Mouse (Mus musculus): ENCODE measurements around the gene Alg9. TPM values are rescaled to one million over a fixed set of nuclear protein-coding genes. Genes with fewer than 3 reads are reported as not detected.
A peak's percentile ranks its signal among the peaks of the same experiment; 100 is the strongest.

The Alg9 gene
- total RNA-seq, 2 experiments from 2014 or later = 29.0 to 31.1 TPM

DNA sequence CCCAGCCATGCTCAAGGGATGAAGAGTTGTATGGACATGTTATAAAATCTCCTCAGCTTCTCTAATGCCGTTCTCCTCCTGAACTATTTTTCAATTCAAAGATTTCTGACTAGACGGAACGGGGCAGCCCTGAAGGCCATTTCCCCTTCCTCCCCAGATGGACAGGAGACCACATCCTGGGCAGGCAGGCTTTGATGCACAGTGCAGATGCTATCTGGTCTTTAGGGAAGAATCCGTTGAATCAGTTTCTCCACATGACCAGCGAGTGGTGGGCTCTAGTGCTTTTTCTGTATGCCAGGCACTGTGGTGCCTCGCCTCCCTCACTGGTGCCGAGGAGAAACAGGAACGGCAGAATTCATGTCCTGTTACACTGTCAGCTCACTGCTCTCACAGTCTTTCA, 59.0 kb downstream of the Alg9 start:
- Histone ChIP-seq H3K27ac (peak overlapping the region; percentile 15; the same call in 1 of the 2 replicates), H3K4me3 (no peak overlapping the region)
- no peak for TF ChIP-seq CTCF (conservative IDR thresholded peaks at IDR 0.05)
- no peak for DNase-seq (ENCODE audit: low spot score in 2 of 2)

DNA sequence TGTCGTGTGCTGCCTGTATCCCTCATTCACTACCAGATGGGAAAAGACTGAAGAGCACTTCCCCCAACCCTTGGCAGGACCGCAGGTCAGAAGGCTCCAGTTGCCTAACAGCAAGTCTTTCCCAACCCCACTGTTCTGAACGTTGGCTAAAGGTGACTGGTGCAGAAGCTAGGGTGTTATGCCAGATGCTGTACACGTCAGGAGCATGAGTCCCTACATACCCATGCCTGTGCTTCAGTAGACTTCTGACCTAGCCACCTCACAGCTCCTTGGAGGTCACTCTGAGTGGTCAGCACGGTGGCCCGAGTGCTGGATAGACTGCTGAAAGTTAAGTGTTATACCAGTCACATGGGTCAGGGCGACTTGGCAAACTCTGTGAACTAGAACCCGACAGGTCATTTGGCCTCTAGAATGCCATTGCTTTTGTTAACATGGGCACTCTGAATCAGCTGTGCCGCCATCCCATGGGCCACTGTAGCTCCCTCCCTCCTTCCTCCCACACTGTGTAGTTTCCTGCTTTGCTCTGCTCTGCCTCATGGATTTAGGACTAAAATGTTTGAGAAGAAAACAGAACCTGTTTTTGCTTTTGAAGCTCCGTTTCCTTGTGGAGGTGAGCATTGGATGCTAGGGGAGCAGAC, 60.4 kb downstream of the Alg9 start:
- DNase-seq (ENCODE audit: low spot score in 2 of 2) = no peak
- no peak for TF ChIP-seq CTCF (conservative IDR thresholded peaks at IDR 0.05)
- no peak overlapping the region for H3K4me3 ChIP-seq

DNA sequence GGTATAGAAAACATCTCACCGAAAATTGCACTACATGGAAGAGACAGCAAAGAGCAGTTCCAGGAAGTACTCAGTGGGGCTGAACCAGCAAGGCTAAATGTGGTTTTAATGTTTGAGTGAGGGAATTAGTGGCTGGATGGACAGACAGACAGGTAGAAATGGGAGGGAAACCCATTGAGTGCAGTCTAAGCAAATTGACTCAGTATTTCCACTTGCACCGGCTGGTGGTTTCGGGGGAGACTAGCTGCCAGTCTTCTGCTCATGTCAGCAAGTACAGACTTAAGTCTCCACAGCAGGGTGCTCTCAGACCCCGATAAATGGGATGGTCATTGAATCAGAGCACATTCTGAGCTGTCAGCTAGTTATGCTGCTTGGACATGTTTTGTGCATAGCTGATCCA, 61.3 kb downstream of the Alg9 start:
- H3K4me3 ChIP-seq = no peak overlapping the region
- TF ChIP-seq CTCF (conservative IDR thresholded peaks at IDR 0.05) = no peak
- no peak overlapping the region for H3K27ac ChIP-seq
- no peak for DNase-seq (ENCODE audit: low spot score in 2 of 2)

More for the DNA sequence above, 60.4 kb downstream of the Alg9 start:
- H3K27ac ChIP-seq = no peak overlapping the region

DNA sequence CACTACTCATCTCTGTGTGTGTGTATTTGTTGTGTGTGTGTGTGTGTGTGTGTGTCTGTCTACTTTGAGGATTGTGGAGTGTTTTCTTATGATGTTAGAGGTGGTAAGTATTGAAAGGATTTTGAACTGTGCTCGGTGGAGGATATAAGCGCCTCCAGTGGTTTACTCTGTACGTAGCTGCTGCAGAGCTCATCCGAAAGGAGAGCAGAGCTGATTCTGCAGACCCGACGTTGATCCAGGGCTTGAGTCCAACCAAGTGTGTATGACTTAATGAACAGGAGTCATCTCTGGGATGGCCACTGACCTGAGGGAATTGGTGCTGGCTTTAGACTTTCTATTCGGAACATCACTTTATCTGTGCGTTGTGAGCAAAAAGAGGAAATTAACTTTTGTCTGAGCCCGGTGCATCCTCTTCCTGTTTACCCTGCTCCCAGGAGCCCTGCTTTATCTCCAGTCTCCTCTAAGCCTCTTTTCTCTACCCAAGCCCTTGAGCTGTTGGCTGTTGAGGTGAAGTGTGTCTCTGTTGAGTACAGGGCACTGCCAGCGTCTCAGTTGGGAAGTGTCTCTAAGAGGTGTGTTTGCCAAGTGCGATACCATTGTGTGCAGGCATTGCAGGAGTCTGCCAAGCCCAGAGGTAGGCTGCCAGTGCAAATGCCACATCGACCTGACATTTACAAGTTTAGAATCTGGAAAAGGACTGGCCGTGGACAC, 66.4 kb downstream of the Alg9 start:
- Histone ChIP-seq H3K27ac (peak overlapping the region; percentile 23; the same call in 1 of the 2 replicates), H3K4me3 (no peak overlapping the region)
- no peak for DNase-seq (ENCODE audit: low spot score in 2 of 2)
- TF ChIP-seq CTCF (conservative IDR thresholded peaks at IDR 0.05) = no peak

DNA sequence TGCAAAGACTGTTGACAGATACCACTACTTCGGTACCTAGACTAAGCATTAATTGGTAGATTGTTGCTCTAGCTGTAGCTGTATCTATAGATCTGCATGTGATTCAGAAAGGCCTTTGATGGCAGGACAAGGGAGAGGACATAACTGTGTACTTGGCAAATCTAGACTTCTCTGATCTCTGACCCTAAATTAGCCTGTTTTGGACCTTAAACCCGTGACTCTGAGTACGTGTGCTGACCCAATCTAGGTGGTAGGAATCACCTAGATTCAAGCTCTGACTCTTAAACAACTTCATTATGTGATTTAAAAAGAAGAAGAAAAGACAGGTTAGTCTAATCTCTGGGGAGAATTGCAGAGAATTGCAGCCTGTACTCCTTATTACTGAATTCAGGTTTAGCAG, 70.3 kb downstream of the Alg9 start, which contains the start of gene Ppp2r1b:
TSS of gene Ppp2r1b (plus strand) at position 221 of the 400 bp plus-strand sequence.
- H3K4me3 ChIP-seq = no peak within 1 kb of the TSS

DNA sequence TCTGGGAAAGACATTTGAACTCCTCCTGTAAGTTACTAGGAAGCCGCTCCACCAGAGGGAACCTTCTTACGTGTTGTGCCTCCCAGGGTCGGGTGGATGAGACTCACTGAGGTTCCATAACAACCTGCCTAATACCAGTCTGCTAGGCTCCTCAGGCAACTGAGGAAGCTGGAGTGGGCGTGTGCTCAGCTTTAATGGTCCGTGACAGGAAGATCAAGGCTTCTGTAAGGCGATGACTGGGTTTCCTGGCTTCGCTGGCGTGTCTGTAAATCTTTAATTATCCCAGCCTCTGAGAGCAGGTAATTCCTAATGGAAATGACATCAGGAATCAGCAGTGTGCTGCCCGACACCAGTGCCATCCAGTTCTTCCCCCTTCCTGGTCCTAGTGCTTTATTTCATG, 70.7 kb downstream of the Alg9 start:
- TF ChIP-seq CTCF (conservative IDR thresholded peaks at IDR 0.05) = no peak
- DNase-seq (ENCODE audit: low spot score in 2 of 2) = no peak
- Histone ChIP-seq H3K27ac (no peak overlapping the region), H3K4me3 (no peak overlapping the region)

More for the DNA sequence above, 70.3 kb downstream of the Alg9 start, which contains the start of gene Ppp2r1b:
- no peak within 1 kb of the TSS for H3K27ac ChIP-seq
- TF ChIP-seq CTCF (conservative IDR thresholded peaks at IDR 0.05) = no peak
- DNase-seq (ENCODE audit: low spot score in 2 of 2) = no peak

DNA sequence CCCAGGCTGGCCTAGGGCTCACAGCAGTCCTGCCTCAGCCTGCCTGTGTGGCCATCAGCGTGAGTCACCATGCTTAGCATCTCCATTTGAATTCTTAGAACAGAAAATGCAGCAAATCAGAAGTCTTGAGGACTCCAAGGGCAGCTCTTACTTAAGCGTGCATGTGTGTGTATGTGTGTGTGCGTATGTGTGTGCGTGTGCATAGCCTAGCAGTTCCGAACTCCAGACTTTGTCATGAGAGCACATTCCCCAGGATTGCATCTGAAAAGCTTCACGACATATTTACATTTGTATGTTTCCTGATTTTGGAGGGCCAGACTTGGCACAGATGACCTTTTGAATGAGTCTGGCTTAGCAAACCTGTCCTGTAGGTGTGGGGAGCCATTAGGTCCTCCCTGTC, 72.3 kb downstream of the Alg9 start:
- H3K4me3 ChIP-seq = no peak overlapping the region
- no peak overlapping the region for H3K27ac ChIP-seq
- no peak for TF ChIP-seq CTCF (conservative IDR thresholded peaks at IDR 0.05)
- no peak for DNase-seq (ENCODE audit: low spot score in 2 of 2)

DNA sequence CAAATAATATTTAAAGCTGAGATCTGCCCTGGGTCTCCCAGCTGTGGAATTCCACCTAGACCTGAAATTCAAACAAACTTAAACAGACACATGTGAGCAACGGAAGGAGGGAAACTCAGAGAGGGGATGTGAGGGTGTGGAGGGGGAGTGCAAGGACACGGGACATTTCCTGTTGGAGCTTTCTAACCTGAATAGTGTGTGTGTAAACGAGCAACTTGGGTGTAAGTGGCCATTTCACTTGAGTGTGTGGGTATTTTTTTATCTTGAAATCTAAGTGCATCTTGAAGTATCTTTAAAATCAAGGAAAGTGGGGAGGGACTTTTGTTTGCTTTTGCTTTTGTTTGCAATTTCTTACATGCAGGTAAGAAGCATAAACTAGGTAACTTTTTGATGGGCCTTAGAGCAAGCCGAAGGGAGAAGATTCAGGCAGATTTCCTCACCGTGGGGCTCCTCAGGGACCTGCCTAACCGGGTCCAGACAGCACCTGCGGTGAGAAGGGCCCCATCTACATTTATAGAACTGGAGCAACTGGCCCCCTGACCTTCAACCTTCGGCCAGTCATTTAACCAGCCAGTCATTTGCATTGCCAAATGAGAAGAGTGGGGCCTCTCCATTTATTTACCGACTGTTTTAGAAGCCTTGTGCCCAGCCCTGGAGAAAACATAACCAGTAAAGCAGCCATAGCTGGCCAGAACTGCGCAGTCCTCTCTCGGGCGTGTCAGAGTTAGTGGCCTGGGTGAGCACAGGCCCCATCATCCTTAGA, 73.0 kb downstream of the Alg9 start:
- DNase-seq (ENCODE audit: low spot score in 2 of 2) = no peak
- Histone ChIP-seq H3K4me3 (no peak overlapping the region), H3K27ac (no peak overlapping the region)
- TF ChIP-seq CTCF (conservative IDR thresholded peaks at IDR 0.05) = no peak

DNA sequence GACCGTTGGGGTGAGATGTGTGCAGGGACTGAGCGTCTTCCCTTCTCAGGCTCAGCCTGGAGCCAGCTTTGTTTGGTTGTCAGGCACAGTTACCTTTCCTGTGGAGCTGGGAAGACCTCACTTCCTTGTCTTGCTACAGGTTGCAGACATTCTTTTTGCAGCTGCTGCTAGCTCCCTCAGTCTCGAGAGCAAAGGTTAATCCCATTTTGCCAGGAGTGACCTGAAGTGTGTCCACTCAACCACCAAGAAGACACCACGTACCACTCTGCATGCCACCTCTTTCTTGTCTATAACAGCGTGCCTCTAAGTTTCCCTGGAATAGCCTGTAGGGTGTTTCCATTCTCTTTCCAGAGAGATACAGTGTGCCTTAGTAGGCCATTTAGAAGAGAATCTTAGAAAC, 74.0 kb downstream of the Alg9 start:
- TF ChIP-seq CTCF (conservative IDR thresholded peaks at IDR 0.05) = no peak
- Histone ChIP-seq H3K27ac (no peak overlapping the region), H3K4me3 (no peak overlapping the region)
- no peak for DNase-seq (ENCODE audit: low spot score in 2 of 2)

DNA sequence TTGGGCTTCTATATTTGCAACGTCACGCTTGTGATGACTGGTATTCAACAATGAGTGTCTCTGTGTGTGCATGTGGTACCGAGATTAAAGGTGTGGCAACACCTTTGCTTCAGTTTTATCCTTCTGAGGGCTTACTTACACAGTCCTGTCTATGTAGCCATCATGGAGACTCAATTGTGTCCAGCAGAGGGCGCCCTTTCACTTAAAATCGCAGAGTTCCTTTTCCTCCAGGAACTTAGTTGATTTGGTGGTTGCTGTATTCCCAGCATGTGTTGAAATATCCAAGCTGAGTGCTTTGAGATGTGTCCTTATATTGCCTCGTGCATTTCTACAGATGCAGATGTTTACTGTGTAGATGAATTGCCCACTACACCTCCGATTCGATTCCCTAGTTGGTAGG, 74.4 kb downstream of the Alg9 start:
- DNase-seq (ENCODE audit: low spot score in 2 of 2) = peak; percentile 89 to 92
- Histone ChIP-seq H3K27ac (no peak overlapping the region), H3K4me3 (no peak overlapping the region)
- peak; percentile 96 for TF ChIP-seq CTCF (conservative IDR thresholded peaks at IDR 0.05)

DNA sequence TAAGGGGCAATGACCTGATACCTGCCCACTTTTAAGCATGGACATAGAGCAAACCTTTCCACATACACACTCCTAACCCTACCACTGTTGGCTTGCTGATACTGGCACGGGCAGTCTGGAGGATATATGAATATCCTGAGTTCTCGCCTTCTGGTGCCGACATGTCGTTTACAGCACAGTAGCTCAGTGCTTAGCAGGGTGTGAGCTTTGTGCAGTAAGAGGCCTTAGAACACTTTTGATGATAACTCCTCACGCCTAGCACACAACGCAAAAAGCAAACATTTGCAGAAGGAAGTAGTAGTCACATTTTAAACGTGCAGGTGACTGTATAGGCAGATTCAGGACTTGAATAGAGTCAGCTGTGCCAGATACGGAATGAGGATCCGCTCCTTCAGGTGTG, 74.9 kb downstream of the Alg9 start:
- no peak overlapping the region for H3K4me3 ChIP-seq
- no peak overlapping the region for H3K27ac ChIP-seq
- no peak for TF ChIP-seq CTCF (conservative IDR thresholded peaks at IDR 0.05)
- DNase-seq (ENCODE audit: low spot score in 2 of 2) = no peak

DNA sequence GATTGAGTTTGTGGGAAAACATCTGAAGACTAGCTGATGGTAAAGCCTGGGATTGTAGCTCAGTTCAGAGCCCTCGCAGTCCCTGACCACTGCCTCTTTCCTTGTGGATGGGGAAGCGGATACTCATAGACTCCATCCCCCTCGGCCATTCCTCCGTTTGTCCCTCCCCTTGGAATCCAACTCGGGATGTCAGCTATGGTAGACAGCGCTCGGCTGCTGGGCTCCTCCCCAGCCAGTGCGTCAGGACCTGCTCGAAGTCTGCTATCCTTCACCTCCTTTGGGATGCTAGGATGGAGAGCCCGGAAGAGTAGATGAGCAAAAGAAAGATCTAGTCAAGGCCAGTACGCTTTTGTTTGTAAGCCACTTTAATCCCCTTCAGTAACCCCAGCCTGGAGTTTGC, 75.5 kb downstream of the Alg9 start:
- DNase-seq (ENCODE audit: low spot score in 2 of 2) = no peak
- Histone ChIP-seq H3K4me3 (no peak overlapping the region), H3K27ac (no peak overlapping the region)
- TF ChIP-seq CTCF (conservative IDR thresholded peaks at IDR 0.05) = no peak

DNA sequence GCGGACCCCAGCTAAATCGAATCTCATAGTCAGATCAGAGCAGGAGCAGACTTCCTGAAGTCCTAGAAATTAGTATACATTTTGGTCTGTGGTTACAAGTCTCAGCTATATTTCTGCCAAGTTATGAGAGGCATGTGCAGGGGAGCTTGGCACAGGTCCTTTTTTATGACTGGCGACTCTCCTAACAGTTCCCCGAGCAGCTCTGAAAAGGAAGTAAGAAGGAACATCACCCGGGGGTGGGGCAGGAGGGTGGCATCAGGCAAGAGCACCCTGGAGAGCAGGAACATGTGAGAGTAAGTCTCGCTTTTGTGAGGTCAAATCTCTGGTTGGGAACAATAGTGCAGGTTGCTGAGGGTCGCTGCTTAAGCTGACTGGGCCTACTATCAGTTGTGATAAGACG, 75.9 kb downstream of the Alg9 start:
- no peak for DNase-seq (ENCODE audit: low spot score in 2 of 2)
- no peak for TF ChIP-seq CTCF (conservative IDR thresholded peaks at IDR 0.05)
- Histone ChIP-seq H3K4me3 (no peak overlapping the region), H3K27ac (no peak overlapping the region)
